Mouse (Mus musculus): ENCODE measurements around the gene Tmem132b. TPM values are rescaled to one million over a fixed set of nuclear protein-coding genes. Genes with fewer than 3 reads are reported as not detected.

Tmem132b gene
- polyA plus RNA-seq, 1 experiment from 2014 or later = 0.14 TPM

DNA sequence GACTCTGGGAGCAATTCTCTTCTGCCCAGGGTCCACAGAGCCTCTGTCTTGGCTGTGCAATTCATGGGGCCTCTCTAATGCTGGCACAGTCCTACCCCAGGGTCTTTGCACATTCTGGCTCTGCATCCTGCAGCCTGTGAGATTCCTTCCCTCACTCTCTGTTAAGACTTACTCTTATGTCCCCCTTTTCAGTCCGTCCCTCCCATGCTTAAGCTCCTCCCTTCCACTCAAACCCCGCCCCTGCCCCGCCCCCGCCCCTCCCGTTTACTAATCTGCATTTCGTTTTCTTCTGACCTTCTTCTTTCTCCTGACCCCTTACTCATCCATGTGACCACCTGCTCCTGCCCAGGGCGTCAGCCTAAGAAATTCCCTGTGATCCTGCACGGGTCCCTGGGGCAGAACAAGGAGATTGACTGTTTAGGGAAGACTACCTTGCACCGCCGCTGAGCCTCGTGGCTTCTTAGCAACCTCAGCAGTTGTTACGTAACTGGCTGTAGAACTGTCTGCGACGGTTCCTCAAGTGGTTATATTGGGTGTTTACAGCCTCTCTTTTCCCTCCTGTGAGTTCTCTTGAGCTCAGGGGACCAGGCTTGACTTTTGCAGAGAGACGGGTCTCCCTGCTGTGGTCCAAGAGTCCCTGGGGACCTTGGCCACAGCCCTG is 10.5 kb upstream of the Tmem132b start:
- no peak for ATAC-seq (ENCODE audit: low FRiP score, low read depth)
- Histone ChIP-seq H3K9me3 (no peaks in the 10 kb centered on the region), H3K36me3 (peaks cover 22% of the 10 kb centered on the region), H3K9ac (no peak overlapping the region), H3K4me3 (no peak overlapping the region), H3K27ac (no peak overlapping the region), H3K27me3 (no peaks in the 10 kb centered on the region), H3K4me1 (0 out of 2 replicates have a peak, but pooled peaks cover 4% of the 10 kb centered on the region), H3K4me2 (replicated peaks) (peak overlapping the region; percentile 28; the same call in 1 of the 2 replicates)
- 17% methylated on average over 15 of the region's 15 CpGs for WGBS

DNA sequence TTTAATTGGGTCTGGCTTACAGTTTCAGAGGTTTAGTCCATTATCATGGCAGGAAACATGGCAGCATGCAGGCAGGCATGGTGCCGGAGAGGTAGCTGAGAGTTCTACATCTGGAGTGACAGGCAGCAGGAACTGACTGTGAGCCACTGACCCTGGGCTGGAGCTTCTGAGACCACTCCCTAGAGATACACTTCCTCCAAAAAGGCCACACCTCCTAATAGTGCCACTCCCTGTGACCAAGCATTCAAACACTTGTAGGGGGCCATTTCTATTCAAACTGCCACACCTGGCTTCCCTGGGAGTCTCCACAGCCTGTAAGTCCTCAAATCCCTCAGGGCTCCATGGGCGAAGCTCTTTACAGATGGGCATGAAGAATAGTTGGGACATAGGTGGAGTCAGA is 8.2 kb upstream of the Tmem132b start:
- WGBS = 83% methylated on average over 2 of the region's 2 CpGs
- Histone ChIP-seq H3K4me2 (replicated peaks) (no peak overlapping the region), H3K36me3 (no peaks in the 10 kb centered on the region), H3K9ac (no peak overlapping the region), H3K27me3 (peaks cover 7% of the 10 kb centered on the region), H3K27ac (no peak overlapping the region), H3K4me3 (no peak overlapping the region), H3K4me1 (0 out of 2 replicates have a peak, but pooled peaks cover 4% of the 10 kb centered on the region), H3K9me3 (no peaks in the 10 kb centered on the region; the same call in 1 of the 2 replicates)
- ATAC-seq (ENCODE audit: low FRiP score, low read depth) = no peak

DNA sequence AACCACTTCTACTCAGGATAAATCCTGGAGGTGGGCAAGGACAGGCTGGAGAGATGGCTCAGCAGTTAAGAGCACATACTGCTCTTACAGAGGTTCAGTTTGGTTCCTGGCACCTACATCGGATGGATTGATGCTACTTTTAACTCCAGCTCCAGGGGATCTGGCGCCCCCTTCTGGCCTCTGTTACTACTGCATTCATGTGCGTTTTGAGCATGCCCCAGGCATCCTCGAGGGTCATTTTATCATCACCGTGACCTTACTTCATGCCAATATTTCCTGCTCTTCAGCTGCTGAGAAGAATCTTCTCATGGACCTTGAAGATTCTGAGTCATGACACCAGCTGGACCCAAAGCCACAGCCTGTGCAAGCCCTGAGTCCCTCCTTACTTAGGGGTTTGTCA is 6.1 kb upstream of the Tmem132b start:
- Histone ChIP-seq H3K27me3 (peaks cover 27% of the 10 kb centered on the region), H3K4me1 (0 out of 2 replicates have a peak, but pooled peaks cover 4% of the 10 kb centered on the region), H3K27ac (no peak overlapping the region), H3K9me3 (no peaks in the 10 kb centered on the region; the same call in 1 of the 2 replicates), H3K9ac (no peak overlapping the region), H3K4me3 (no peak overlapping the region), H3K4me2 (replicated peaks) (no peak overlapping the region), H3K36me3 (no peaks in the 10 kb centered on the region)
- 62% methylated on average over 5 of the region's 5 CpGs for WGBS
- ATAC-seq (ENCODE audit: low FRiP score, low read depth) = no peak

DNA sequence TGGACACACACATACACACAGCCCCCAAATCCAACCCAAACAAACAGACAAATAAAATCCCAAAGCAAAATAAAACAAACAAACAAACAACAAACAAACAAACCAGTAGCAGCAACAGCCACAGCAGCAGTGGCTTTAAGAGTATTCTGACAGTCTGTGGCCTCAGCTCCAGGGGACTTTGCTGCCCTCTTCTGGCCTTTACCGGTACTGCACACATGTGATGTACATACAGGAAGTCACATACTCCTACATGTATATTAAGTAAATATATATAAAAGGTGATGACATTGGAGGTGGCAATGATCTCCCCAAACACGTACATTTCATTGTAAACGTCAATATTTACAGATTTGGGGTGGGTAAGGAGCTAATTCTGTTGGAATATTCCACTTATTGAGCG is 5.1 kb upstream of the Tmem132b start:
- no peak overlapping the region for H3K4me2 ChIP-seq (replicated peaks)
- H3K9me3 ChIP-seq = no peaks in the 10 kb centered on the region; the same call in 1 of the 2 replicates
- H3K36me3 ChIP-seq = no peaks in the 10 kb centered on the region
- no peaks in the 10 kb centered on the region for H3K4me1 ChIP-seq
- 74% methylated on average over 4 of the region's 4 CpGs for WGBS
- peaks cover 36% of the 10 kb centered on the region for H3K27me3 ChIP-seq
- H3K4me3 ChIP-seq = no peak overlapping the region
- H3K27ac ChIP-seq = no peak overlapping the region
- H3K9ac ChIP-seq = no peak overlapping the region
- ATAC-seq (ENCODE audit: low FRiP score, low read depth) = no peak

DNA sequence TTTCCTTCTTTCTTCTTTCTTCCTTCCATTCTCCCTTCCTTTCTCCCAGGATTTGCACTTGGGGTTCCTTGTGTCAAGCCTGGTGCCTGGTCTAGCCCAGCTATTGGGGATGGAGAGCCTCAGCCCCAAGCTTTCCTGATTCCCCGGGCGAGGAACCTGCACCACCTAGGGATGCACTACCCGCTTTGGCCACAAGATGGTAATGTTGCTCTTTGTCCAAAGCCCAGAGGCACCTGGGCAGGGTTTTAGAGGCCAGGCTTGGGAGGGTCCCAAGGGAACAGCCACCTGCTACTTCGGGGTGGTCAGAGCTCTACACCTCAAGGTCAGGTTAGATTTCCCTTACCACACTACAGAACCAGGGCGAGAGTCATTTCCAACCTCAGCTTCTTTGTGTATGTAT is 2.5 kb upstream of the Tmem132b start:
- H3K4me1 ChIP-seq = peaks cover 15% of the 10 kb centered on the region
- H3K27ac ChIP-seq = no peak overlapping the region
- H3K27me3 ChIP-seq = peaks cover 62% of the 10 kb centered on the region
- WGBS = 2% methylated on average over 5 of the region's 5 CpGs
- no peak for ATAC-seq (ENCODE audit: low FRiP score, low read depth)
- H3K9ac ChIP-seq = no peak overlapping the region
- H3K4me3 ChIP-seq = no peak overlapping the region
- no peaks in the 10 kb centered on the region; the same call in 1 of the 2 replicates for H3K9me3 ChIP-seq
- H3K4me2 ChIP-seq (replicated peaks) = no peak overlapping the region
- no peaks in the 10 kb centered on the region for H3K36me3 ChIP-seq

DNA sequence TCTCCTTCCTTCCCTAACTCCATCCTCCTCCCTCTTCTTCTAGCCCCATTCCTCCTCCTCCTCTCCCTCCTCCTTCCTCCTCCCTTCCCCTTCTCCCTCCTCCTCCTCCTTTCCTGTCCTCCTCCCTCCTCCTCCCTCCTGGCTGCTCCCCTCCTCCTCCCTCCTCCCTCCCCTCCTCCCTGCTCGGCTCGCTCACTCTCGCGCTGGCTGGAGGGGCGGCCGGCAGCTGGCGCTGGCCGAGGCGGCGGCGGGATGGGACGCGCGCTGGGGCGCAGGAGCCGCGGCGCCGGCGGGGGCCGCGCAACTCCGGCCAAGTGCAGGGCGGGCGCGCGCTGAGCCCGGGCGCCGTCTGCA is 594 bp downstream of the Tmem132b start:
- no peaks in the 10 kb centered on the region for H3K36me3 ChIP-seq
- H3K4me3 ChIP-seq = peak overlapping the region; percentile 54
- no peaks in the 10 kb centered on the region for H3K9me3 ChIP-seq
- peak overlapping the region; percentile 90 for H3K4me2 ChIP-seq (replicated peaks)
- under 1% methylated on average over 25 of the region's 30 CpGs for WGBS
- H3K9ac ChIP-seq = peak overlapping the region; percentile 56
- H3K27ac ChIP-seq = no peak overlapping the region
- peak; percentile 55; the same call in 1 of the 2 replicates for ATAC-seq (ENCODE audit: low FRiP score, low read depth)
- H3K4me1 ChIP-seq = peaks cover 24% of the 10 kb centered on the region
- H3K27me3 ChIP-seq = peaks cover 91% of the 10 kb centered on the region

DNA sequence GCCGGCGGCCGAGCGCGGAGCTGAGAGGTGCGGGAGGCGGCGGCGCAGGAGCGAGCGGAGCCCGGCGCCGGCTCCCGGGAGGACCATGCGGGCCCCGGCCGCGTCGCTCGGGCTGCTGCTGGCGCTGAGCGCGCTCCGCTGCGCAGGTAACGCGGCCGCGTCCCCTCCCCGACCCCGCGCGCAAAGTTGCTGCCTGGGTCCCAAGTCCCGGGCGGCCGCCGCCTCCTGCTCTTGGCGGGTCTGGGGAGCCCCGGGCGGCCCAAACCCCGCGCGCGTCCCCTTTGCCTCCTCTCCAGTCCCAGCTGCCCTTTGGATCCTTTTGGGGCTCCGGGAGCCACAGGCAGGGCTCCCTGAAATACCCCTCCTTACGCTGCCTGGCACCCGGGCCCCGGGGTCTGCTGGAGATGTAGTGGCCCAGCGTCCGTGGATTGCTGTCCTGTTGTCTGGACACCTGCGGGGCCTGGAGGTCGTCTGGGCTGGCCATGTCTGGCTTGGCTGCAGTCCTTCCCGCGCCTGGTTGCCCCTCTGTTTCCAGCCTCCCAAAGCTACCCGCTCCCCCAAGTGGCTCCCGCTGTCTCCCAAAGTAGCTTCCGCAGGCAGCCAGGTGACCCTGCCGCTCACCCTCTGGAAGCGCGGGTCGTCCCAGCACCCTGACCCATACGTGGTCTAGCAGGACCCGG is 1.1 kb downstream of the Tmem132b start:
- no peaks in the 10 kb centered on the region for H3K9me3 ChIP-seq
- peak overlapping the region; percentile 54 for H3K4me3 ChIP-seq
- ATAC-seq (ENCODE audit: low FRiP score, low read depth) = 0 out of 2 replicates have a peak, but pooled peaks have one; percentile 52
- WGBS = 1% methylated on average over 31 of the region's 64 CpGs
- peaks cover 96% of the 10 kb centered on the region for H3K27me3 ChIP-seq
- H3K4me2 ChIP-seq (replicated peaks) = peak overlapping the region; percentile 90
- H3K4me1 ChIP-seq = peaks cover 24% of the 10 kb centered on the region
- no peaks in the 10 kb centered on the region for H3K36me3 ChIP-seq
- peak overlapping the region; percentile 56 for H3K9ac ChIP-seq
- no peak overlapping the region for H3K27ac ChIP-seq

DNA sequence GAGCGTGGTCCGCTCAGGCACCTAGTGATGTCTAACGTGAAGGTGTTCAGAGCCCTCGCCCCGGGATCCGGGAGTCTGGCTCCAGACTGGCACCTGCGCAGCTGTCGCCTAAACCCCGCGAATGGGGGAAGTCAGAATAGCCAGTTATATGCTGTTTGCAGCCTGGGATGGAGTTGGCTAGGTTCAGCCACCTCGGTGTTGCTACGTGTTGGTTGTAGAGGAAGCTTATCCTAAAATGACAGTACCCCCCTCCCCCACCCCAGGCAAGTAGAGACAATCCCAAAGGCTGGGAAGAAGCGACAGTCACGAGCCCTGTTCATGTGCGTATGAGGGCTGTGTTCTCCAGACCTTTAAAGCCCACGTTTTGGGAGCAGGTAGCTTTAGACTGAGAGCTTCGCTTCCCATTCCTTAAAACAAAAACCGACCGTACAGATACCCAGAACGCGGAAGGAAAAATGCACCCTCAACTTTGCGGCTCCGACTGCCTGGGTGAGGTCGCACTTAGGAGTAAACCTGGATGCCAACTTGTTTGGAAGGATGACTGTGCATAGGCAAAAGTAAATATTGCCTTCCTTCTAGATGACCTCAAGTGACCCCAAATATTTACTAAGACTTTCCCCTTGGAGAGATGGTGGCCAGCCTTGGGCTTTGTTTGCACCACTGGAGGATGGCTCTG is 1.8 kb downstream of the Tmem132b start:
- 4% methylated on average over 24 of the region's 24 CpGs for WGBS
- H3K36me3 ChIP-seq = no peaks in the 10 kb centered on the region
- H3K9ac ChIP-seq = no peak overlapping the region; the same call in 1 of the 2 replicates
- H3K9me3 ChIP-seq = no peaks in the 10 kb centered on the region
- H3K27ac ChIP-seq = no peak overlapping the region
- H3K27me3 ChIP-seq = peaks cover 91% of the 10 kb centered on the region
- peak overlapping the region; percentile 54 for H3K4me3 ChIP-seq
- no peak for ATAC-seq (ENCODE audit: low FRiP score, low read depth)
- peaks cover 24% of the 10 kb centered on the region for H3K4me1 ChIP-seq
- H3K4me2 ChIP-seq (replicated peaks) = peak overlapping the region; percentile 90

DNA sequence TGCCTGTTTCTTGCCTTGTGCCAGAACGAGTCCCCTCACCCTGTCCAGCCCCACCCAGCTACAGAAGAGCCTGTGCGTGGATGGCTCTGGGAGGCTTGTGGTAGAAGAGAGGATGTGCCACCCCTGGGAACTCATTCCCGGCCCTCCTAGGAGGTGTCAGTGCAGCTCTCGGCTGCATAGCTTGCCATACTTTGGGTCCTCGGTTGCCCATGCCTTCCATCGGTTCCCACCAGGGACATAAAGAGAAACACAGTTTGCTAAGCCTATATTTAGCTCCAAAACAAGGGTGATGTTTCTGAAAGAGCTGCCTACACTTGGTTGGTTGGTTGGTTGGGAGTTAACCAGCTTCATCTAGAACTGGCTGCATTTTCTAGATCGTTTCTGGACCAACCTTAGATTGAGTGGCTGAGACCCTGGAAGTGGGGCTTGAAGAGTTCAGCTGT is 2.6 kb downstream of the Tmem132b start:
- Histone ChIP-seq H3K9ac (no peak overlapping the region), H3K27ac (no peak overlapping the region), H3K9me3 (no peaks in the 10 kb centered on the region), H3K4me2 (replicated peaks) (no peak overlapping the region), H3K4me1 (peaks cover 24% of the 10 kb centered on the region), H3K36me3 (no peaks in the 10 kb centered on the region), H3K27me3 (peaks cover 90% of the 10 kb centered on the region), H3K4me3 (no peak overlapping the region)
- 8% methylated on average over 7 of the region's 7 CpGs for WGBS
- no peak for ATAC-seq (ENCODE audit: low FRiP score, low read depth)

DNA sequence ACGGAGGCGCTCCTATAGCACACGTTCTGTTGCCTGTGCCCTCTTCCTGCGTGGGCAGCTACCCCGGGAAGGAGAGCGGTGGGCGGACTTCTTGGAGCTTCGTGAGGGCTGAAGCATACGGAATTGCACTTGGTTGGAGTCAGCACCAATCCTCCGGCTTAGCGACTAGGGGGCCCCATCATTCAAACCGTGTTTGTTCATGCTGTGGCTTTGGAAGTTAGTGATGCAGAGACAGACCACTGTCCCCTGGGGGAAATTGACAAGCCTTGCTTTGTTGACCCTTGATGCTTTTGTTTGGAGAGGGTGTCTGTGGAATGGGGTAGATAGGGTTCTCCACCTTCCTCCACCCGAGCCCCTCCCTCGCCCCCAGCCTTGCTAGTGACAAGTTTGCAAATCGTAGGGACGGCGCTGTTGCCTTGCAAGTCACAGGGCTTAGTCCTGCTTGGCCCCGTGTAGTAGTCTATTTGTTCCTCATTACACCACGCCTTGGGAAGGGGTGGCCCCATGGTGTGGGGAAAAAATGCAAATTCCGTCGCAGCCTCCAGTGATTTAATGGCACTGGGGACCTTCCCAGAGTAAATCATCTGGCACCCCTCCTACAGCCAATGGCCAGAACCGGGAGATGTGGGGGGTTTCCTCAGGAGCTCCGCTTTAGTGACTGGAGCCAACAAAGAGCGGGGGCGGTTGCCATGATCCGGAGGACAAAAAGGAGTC is 3.2 kb downstream of the Tmem132b start:
- no peak overlapping the region for H3K4me3 ChIP-seq
- WGBS = 2% methylated on average over 26 of the region's 26 CpGs
- no peak overlapping the region for H3K9ac ChIP-seq
- peaks cover 24% of the 10 kb centered on the region for H3K4me1 ChIP-seq
- no peak overlapping the region for H3K27ac ChIP-seq
- no peaks in the 10 kb centered on the region for H3K9me3 ChIP-seq
- no peaks in the 10 kb centered on the region for H3K36me3 ChIP-seq
- no peak for ATAC-seq (ENCODE audit: low FRiP score, low read depth)
- H3K27me3 ChIP-seq = peaks cover 84% of the 10 kb centered on the region
- no peak overlapping the region for H3K4me2 ChIP-seq (replicated peaks)

DNA sequence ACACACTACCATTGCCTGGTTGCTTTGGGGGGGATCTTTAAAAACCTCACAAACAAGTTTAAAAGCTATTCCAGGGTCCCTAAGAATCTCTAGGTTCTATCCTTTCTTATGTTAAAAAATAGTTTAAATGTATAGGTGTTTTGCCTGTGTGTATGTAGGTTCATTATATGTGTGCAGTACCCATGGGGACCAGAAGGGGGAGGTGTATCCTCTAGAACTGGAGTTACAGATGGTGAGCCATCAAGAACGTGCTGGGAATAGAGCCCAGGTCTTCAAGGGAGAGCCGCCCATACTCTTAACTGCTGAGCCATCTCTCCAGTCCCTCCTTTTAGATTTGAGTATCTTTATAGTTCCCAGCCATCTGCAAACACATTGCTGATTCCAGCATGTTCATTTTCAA is 13.5 kb downstream of the Tmem132b start:
- no peaks in the 10 kb centered on the region for H3K36me3 ChIP-seq
- no peak for ATAC-seq (ENCODE audit: low FRiP score, low read depth)
- H3K4me2 ChIP-seq (replicated peaks) = no peak overlapping the region
- H3K27me3 ChIP-seq = peaks cover 48% of the 10 kb centered on the region
- WGBS = 86% methylated on average over 2 of the region's 2 CpGs
- no peak overlapping the region for H3K4me3 ChIP-seq
- 0 out of 2 replicates have a peak, but pooled peaks cover 4% of the 10 kb centered on the region for H3K4me1 ChIP-seq
- H3K9me3 ChIP-seq = no peaks in the 10 kb centered on the region; the same call in 1 of the 2 replicates
- no peak overlapping the region for H3K9ac ChIP-seq
- H3K27ac ChIP-seq = no peak overlapping the region
